Mouse (Mus musculus) cerebellum, postnatal 4 days (tissue): ENCODE measurements around the gene Fam120b.
A peak's percentile ranks its signal among the peaks of the same experiment; 100 is the strongest.

ENCODE experiments used
- DNase-seq, 2 experiments: peaks; one replicate each; pipeline ENCODE4 v3.0.0; 2022; ENCODE audit warnings: low spot score in 2 of 2, mixed read lengths in 1 of 2

Gene Fam120b

DNA sequence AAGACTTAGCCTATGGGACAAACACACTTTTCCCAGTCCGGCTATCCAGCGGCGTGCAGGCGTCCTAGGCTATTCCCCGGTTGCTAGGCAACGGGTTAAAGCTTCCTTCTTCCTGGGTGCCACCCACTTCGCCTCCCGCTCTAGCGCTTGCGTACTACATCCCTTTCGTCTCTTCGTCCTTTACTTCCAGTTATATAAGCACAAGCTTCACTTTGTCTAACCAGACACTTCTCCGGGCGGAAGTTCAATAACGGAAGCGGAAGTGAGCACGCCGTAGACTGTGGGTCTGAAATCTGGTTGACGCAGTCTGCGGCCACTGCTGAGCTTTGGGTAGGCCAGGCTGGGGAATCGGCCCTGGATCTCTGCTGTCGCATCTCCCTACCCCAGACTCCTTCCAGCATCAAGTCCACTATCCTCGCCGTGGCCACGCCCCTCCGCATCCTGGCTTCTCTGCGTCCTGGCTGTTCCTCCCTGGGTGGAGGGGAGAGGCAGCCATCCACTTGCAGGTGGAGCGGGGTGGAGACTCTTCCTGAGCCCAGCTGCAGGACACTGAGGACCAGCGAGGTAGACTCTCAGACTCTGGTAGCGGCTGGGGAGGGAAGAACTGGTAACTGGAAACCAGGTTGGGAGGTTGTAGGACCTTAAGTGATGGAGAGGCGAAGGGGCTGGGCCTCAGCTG, at the start of gene Fam120b:
Gene Fam120b (plus strand): TSS at position 206 of the 679 bp plus-strand sequence.
- DNase-seq, result peak; percentile 51 to 71

GRCm38 (mm10) chr17:15350152-15350551, 45.9 kb upstream of the Fam120b start:
- no peak for DNase-seq

- no peak for DNase-seq
These were observed 43.0 kb upstream of the Fam120b start for GRCm38 (mm10) chr17:15352869-15353610.

DNA sequence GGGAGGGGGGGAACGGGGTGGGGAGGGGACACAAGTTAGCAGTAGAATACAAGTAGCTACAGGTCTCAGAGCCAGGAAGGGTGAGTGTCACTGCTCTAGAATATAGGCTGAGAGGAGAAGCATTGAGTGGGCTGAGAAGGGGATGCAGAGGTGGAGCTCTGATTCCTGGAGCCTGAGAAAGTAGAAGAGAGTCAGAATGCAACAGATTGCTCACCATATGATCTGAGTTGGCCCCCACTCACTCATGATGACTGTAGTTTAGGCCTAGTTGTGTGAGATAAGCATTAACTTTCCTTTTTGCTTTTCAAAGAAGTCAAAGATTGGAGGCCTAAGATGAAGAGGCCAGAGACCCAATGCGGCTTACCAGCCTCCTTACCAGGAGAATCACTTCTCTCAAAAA, 42.0 kb upstream of the Fam120b start:
- DNase-seq, result no peak

GRCm38 (mm10) chr17:15355072-15355471, 40.9 kb upstream of the Fam120b start:
- no peak for DNase-seq

DNA sequence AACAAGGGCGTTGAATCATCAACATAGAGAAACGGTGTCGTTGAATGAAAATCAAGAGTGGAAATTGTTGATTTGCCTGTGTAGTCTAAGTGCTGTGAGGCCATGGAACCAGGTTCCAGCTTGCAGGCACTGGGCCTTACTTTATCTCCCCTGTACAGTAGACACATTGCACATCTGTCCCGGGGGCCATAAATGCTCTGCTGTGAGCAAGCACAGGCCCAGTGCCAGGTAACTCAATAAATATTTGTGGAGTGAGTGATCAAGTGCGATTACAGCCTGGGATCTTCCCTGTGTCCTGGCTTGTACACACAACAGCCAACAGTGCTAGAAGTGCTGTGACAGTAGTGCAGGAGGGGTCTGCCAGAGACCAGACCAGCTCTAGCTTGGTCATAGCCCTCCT, 39.5 kb upstream of the Fam120b start:
- DNase-seq, result no peak

DNA sequence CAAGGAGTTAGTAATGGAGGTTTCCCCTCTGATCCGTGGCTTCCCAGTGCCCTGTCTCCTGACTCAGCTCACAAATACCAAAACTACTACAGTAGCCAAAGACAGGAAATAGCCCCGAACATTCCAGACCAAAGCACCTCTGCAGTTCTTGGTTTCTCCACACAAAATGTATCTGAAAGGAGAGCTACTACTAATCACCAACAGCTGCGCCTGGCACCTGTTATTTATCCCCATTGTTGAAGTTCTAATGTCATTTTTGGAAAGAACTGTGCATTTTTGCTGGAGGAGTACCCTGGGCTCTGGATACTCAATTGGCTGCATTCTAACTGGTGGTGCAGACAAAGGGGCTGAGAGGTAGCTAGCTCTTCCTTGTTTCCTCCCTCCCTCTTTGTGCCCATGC, 38.9 kb upstream of the Fam120b start:
- no peak for DNase-seq

- no peak for DNase-seq
These were observed 32.3 kb upstream of the Fam120b start for GRCm38 (mm10) chr17:15363656-15364055.

- DNase-seq, result no peak
These were observed 30.4 kb upstream of the Fam120b start for GRCm38 (mm10) chr17:15365650-15366049.

DNA sequence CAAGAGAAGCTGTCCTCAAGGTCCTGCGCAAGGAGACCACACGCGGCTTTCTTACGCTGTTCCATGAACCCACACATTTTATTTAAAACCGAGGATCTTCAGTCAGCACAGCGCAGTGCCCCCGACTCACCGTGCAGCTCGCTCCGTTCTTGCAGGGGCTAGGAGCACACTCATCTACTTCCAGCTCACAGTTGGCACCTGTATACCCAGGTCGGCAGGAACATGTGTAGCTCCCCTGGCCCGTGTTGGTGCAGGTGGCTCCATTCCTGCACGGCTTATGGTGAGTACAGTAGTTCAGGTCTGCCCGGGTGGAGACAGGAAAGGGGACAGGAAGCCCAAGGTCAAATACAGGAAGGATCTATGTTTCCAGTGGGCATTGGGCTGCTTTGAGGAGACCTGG, 25.6 kb upstream of the Fam120b start:
- DNase-seq, result no peak

- no peak for DNase-seq
These were observed 23.8 kb upstream of the Fam120b start for GRCm38 (mm10) chr17:15371967-15372835.

DNA sequence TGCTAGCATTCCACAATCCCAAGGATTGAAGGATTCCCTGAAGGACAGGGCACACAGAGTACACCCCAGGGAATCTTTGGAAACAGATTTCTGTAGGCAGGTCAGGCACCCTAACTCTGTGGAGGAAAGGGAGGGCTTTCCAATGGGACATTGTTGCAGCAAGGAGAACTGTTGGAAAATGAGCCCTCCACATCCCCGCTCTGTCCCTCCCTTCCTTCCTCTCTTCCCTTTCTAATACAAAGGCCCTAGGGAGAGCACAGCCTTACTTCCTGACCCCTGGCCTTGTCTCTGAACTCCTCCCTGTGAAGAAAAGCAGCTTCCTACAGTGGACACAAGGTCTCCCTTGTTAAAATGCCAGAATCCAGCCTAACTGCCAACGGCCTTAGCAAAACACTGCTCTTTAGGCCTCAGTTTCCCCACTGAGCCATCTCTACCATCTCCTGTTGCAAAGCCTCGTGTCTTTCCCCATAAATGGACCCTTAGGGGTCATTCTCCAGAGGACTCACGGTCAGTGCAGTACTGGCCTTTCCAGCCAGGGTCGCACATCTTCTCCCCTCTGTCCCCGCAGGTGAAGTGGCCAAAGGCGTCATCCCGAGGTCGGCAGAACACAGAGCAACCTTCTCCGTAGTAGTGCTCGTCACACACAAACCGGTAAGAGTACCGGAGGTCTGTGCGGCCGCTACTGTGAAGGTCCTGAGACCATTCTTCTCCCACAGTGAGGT, 22.9 kb upstream of the Fam120b start:
- no peak for DNase-seq

DNA sequence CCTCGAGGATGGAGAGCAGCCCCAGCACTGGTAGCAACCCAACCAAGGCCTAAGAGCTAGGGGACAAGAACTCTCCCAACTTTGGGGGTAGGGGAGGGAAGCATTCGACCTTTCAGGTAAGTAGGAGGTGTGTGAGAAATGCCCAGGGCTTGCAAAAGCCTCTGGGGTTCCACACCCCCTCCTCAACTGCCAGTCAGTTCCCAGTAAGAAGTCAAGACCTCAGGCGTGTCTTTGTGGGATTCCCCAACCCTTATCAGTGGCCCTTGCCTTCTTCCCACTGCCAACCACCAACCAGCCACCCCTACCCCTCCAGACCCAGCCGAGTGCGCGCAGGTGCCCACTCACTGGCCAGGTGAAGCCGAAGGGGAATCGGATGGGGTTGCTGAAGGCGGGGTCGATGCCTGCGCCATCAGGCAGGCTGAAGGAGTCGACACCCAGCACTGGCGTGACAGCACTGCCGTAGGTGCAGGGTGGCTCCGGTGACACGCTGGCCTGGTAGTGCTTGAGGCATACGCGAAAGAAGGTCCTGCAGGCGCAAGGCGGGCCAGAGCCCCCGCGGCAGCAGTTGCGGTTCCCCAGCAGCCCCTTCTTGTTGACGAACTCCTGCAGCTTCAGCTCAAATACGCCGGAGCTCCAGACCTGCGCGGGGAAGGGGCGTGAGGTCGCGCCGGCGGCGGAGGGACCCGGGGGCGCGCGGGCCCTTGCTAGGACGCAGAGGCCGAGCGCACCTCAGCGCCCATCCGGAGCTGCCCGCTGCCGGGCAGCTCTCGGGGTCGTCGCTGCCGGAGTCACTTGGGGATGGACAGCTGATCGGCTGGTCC, 21.5 kb upstream of the Fam120b start:
- DNase-seq, result no peak

- no peak for DNase-seq
These were observed 20.8 kb upstream of the Fam120b start for GRCm38 (mm10) chr17:15375224-15375623.

- DNase-seq, result peak; percentile 46 to 55
These were observed 20.1 kb upstream of the Fam120b start for GRCm38 (mm10) chr17:15375701-15376493.

DNA sequence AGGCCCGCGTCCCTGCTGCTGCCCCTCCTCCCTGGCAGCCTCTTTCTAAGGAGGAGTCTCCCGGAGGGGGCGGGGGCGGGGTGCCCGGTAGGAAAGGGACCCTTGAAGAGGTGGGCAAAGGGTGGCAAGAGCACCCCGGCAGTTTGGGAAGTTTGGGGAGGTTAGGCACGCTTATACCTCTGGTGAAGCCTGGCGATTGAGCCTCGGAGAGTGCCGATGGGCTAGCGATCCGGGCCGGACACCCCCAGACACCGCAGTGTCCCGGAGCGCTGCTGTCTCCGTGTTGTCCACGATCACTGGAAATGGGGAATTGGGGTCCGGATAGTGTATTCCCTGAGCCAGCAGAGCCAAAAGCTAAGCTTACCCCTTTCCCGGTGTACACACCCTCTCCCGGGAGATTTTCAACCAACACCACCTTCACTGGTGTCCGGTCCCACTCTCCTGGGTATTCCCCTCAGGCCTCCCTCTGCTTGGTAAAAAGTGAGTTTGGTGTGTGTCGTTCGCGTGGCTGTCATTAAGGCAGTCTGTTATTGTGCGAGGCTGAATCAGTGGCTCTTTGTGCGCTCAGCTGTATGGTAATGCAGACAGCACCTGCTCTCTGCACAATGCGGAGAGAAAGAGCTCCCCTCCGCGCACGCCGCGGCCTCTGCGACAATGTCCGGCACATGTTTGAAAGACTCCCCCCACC, 19.4 kb upstream of the Fam120b start, which contains the start of gene Dll1:
Gene Dll1 (minus strand): TSS at position 379 of the 688 bp plus-strand sequence.
- peak in 1 of 2 experiments; percentile 48 for DNase-seq

DNA sequence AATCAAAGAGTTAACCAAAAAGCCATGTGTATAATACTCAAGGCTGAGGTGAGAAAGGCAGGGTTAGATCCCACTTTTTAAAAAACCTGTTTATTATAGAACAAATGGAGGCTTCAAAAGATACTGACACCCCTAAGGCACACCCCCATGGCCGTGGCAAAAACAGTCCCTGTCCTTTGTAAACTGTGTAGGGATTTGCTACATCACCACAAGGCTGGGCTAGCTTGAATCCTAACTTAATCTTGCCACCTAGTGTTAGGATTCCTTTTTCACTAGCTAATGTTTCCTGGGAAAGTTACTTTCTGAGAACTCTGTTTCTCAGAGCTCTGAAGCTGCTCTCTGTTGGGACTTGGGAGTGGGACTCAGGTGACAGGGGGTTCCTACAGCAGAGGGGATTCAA, 18.1 kb upstream of the Fam120b start:
- DNase-seq, result no peak

GRCm38 (mm10) chr17:15378413-15379109, 17.4 kb upstream of the Fam120b start:
- no peak for DNase-seq
